Mouse (Mus musculus) CH12.LX (cell line): ENCODE results near the gene Odam. TPM values are rescaled to one million over a fixed set of nuclear protein-coding genes. Genes with fewer than 3 reads are reported as not detected.

ENCODE experiments used
- DNase-seq: peaks from one replicate; pipeline ENCODE4 v3.0.0-alpha.2; 2013; ENCODE audit errors: extremely low read depth
- H3K27ac ChIP-seq: 2 replicates; pipeline ENCODE4 v1.5.1; 2012; ENCODE audit warnings: low read depth, mild to moderate bottlenecking, control low read depth, moderate library complexity; ENCODE audit not compliant: insufficient read depth
- H3K27me3 ChIP-seq: replicated peaks from 2 replicates; pipeline ENCODE3; 2012; ENCODE audit warnings: inconsistent platforms
- H3K36me3 ChIP-seq, 2 experiments: replicated peaks in 1 of 2; 2 replicates each; pipeline versions ENCODE3 to v1.6.1; 2012; ENCODE audit warnings: inconsistent platforms in 1 of 2, low read length in 1 of 2, mild to moderate bottlenecking in 1 of 2, mixed read lengths in 1 of 2, moderate library complexity in 1 of 2; ENCODE audit not compliant: control insufficient read depth in 1 of 2, insufficient read depth in 1 of 2
- H3K4me1 ChIP-seq, 2 experiments: 2 replicates each; pipeline ENCODE4 v1.6.1; 2012; ENCODE audit warnings: inconsistent platforms in 1 of 2, moderate library complexity in 1 of 2; ENCODE audit not compliant: insufficient read depth in 2 of 2, control insufficient read depth in 1 of 2
- H3K4me2 ChIP-seq: 2 replicates; pipeline ENCODE4 v1.6.1; 2012; ENCODE audit warnings: low read depth, mild to moderate bottlenecking, control low read depth; ENCODE audit not compliant: poor library complexity, insufficient read depth, severe bottlenecking
- H3K4me3 ChIP-seq, 3 experiments: fragments of 150-350 bp in 1 of 3; sonication (generic) in 1 of 3; replicated peaks in 1 of 3; 2 replicates each; pipeline versions ENCODE3 to v1.5.1; 2011 to 2012; ENCODE audit warnings: low read depth in 2 of 3, low read length in 2 of 3, mild to moderate bottlenecking in 2 of 3, moderate library complexity in 2 of 3, control low read depth in 1 of 3, improper control_type of control experiment in 1 of 3, inconsistent platforms in 1 of 3, mixed read lengths in 1 of 3; ENCODE audit not compliant: poor library complexity in 1 of 3
- H3K79me2 ChIP-seq: replicated peaks from 2 replicates; pipeline ENCODE4 v1.6.1; 2012; ENCODE audit warnings: mild to moderate bottlenecking, moderate library complexity; ENCODE audit not compliant: control insufficient read depth, poor library complexity, insufficient read depth, severe bottlenecking; ENCODE audit errors: extremely low read depth
- H3K9ac ChIP-seq: 2 replicates; pipeline ENCODE4 v1.6.1; 2012; ENCODE audit warnings: low read depth, mild to moderate bottlenecking, control low read depth, moderate library complexity; ENCODE audit not compliant: insufficient read depth
- H3K9me3 ChIP-seq: replicated peaks from 2 replicates; pipeline ENCODE3; 2012; ENCODE audit warnings: low read length, inconsistent platforms, mixed read lengths
- ETS1 ChIP-seq: conservative IDR thresholded peaks from 2 replicates; pipeline ENCODE4 v1.6.1; 2012; ENCODE audit warnings: low read depth, mild to moderate bottlenecking, inconsistent platforms, low read length, improper control_type of control experiment, moderate library complexity
- IRF4 ChIP-seq: IDR thresholded peaks from 2 replicates; pipeline ENCODE4 v1.6.1; 2014; ENCODE audit warnings: low read depth, mild to moderate bottlenecking, inconsistent platforms, low read length, improper control_type of control experiment
- JUND ChIP-seq: conservative IDR thresholded peaks from 2 replicates; pipeline ENCODE4 v1.6.1; 2011; ENCODE audit warnings: low read depth, low read length, improper control_type of control experiment
- MAFK ChIP-seq: IDR thresholded peaks from 2 replicates; pipeline ENCODE4 v1.6.1; 2011; ENCODE audit warnings: low read length, improper control_type of control experiment; ENCODE audit not compliant: insufficient replicate concordance
- MEF2A ChIP-seq: IDR thresholded peaks from 2 replicates; pipeline ENCODE4 v1.6.1; 2014; ENCODE audit warnings: low read depth, mild to moderate bottlenecking, inconsistent platforms, low read length, improper control_type of control experiment, borderline replicate concordance
- MXI1 ChIP-seq: IDR thresholded peaks from 2 replicates; pipeline ENCODE4 v1.6.1; 2011; ENCODE audit warnings: mild to moderate bottlenecking, low read depth, low read length, improper control_type of control experiment
- NELFE ChIP-seq: IDR thresholded peaks from 2 replicates; pipeline ENCODE4 v1.6.1; 2011; ENCODE audit warnings: low read depth, low read length, improper control_type of control experiment
- NRF1 ChIP-seq: IDR thresholded peaks from 2 replicates; pipeline ENCODE4 v1.6.1; 2014; ENCODE audit warnings: low read depth, mild to moderate bottlenecking, inconsistent platforms, low read length, improper control_type of control experiment, moderate library complexity
- PAX5 ChIP-seq: IDR thresholded peaks from 2 replicates; pipeline ENCODE4 v1.6.1; 2012; ENCODE audit warnings: low read length, inconsistent platforms, mixed read lengths
- RAD21 ChIP-seq: IDR thresholded peaks from 2 replicates; pipeline ENCODE4 v1.6.1; 2011; ENCODE audit warnings: low read depth, mild to moderate bottlenecking, low read length, improper control_type of control experiment, moderate library complexity
- TCF12 ChIP-seq: IDR thresholded peaks from 2 replicates; pipeline ENCODE4 v1.6.1; 2014; ENCODE audit warnings: low read depth, mild to moderate bottlenecking, inconsistent platforms, low read length, improper control_type of control experiment
- UBTF ChIP-seq: IDR thresholded peaks from 2 replicates; pipeline ENCODE4 v1.6.1; 2012; ENCODE audit warnings: low read depth, mild to moderate bottlenecking, inconsistent platforms, low read length, improper control_type of control experiment, moderate library complexity
- USF2 ChIP-seq: conservative IDR thresholded peaks from 2 replicates; pipeline ENCODE4 v1.6.1; 2011; ENCODE audit warnings: low read depth, low read length, improper control_type of control experiment
- ZMIZ1 ChIP-seq: IDR thresholded peaks from 2 replicates; pipeline ENCODE4 v1.6.1; 2012; ENCODE audit warnings: low read depth, mild to moderate bottlenecking, inconsistent platforms, low read length, improper control_type of control experiment
- dilution Hi-C: fragments of 300-500 bp; cut with MboI; formaldehyde crosslinking; loops from 2 replicates; pipeline ENCODE4 v1.14.3; 2020; ENCODE audit warnings: low sequenced_read_pairs; ENCODE audit not compliant: extremely low pct_unique_long_range_greater_than_20kb, extremely low pct_ligation_motif_present
- in situ Hi-C: fragments of 300-500 bp; cut with MboI; formaldehyde crosslinking; loops from 3 replicates; pipeline ENCODE4 v1.14.3; 2019; ENCODE audit warnings: low sequenced_read_pairs, low pct_ligation_motif_present, low pct_unique_long_range_greater_than_20kb, mixed read lengths
- polyA plus RNA-seq: library from polyadenylated mRNA; unstranded; fragments of >175 nt; gene quantifications from 2 replicates; pipeline ENCODE4 v1.2.1, GENCODE M21; 2012; ENCODE audit warnings: low read depth; ENCODE audit not compliant: insufficient read length
- total RNA-seq, 2 experiments: library from RNA; depleted of rRNA; stranded (reverse); fragments of 300-350 nt in 1 of 2; fragments of >200 nt in 1 of 2; gene quantifications; 2 replicates each; pipeline ENCODE4 v1.2.3; 2012 to 2014

Gene Odam
- total RNA-seq (2012; rRNA removed) (not detected in 2 replicates), total RNA-seq (2014; rRNA removed) (not detected in 2 replicates), polyA plus RNA-seq (not detected in 2 replicates)

DNA sequence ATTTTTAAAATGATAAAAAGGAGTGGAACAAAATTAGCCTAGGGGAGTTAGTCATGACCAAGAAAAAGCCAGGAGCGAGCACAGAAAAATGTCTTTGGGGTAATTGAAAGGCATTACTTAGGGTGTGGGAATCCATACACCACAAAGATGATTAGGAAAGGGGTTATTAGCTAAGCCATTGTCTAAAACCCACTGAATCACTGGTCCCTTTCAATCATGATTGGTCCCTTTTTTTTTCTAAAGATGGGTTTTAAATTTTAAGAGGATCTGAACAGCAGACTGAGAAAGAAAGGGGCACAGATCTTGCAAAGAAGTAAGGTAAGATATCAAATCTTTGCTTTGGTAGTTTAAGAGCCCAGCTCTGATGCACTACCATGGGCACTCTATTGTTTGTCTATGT lies at the start of gene Odam:
Odam (plus strand) TSS at position 301 of the 400 bp plus-strand sequence.
- Histone ChIP-seq H3K9ac (no peak within 1 kb of the TSS), H3K36me3 (no peaks in the 10 kb centered on the region), H3K9me3 (no peaks in the 10 kb centered on the region), H3K27me3 (no peaks in the 10 kb centered on the region), H3K4me2 (no peak within 1 kb of the TSS), H3K79me2 (no peaks in the 10 kb centered on the region), H3K4me3 (no peak within 1 kb of the TSS), H3K4me1 (peaks cover 0 to 6% of the 10 kb centered on the region in 2 experiments; a peak in 2 of 4 replicates), H3K27ac (no peak within 1 kb of the TSS)
- in situ Hi-C loops (no loop called here), dilution Hi-C loops (no loop called here)
- no peak for DNase-seq
- no peak for TF ChIP-seq UBTF
- TF ChIP-seq TCF12, result no peak
- TF ChIP-seq JUND, result no peak
- TF ChIP-seq MAFK, result no peak
- no peak for TF ChIP-seq ETS1
- no peak for TF ChIP-seq MXI1
- TF ChIP-seq USF2, result no peak
- TF ChIP-seq NELFE, result no peak

DNA sequence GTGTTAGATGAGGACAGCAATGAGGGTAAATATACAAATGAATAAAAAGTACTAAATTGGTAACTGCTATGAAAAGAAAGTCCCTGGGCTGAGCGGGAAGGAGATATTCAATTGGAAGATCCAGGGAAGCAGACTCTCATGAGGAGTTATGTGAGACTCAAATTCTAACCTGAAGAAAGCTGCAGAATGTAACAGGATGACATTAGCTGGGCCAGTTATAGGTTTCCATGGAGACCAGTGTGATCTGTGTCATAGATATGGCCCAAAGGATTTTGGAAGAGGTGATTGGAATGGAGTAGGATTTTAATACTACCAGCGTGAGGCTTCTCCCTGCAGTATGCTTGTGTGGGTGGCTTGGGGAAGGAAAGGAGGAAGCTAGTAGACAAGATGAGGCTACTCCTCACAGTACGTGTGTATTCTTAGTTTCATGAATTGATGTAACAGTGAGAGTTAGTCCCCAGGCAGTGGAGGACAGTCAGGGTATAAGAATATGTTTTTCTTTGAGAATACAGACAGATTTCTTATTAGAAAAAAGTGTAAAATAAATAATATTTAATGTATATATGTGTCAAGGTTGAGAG lies 29.6 kb upstream of the Odam start:
- no peaks in the 10 kb centered on the region for H3K79me2 ChIP-seq
- H3K4me3 ChIP-seq, result no peak overlapping the region
- TF ChIP-seq RAD21 (no peak), NRF1 (no peak), MEF2A (no peak), ETS1 (no peak), IRF4 (no peak), ZMIZ1 (no peak), PAX5 (no peak), MXI1 (no peak)
- H3K27ac ChIP-seq, result no peak overlapping the region
- no peak overlapping the region for H3K9ac ChIP-seq
- H3K27me3 ChIP-seq, result no peaks in the 10 kb centered on the region
- H3K4me2 ChIP-seq, result no peak overlapping the region
- H3K4me1 ChIP-seq, result no peaks in the 10 kb centered on the region
- no peaks in the 10 kb centered on the region for H3K36me3 ChIP-seq
- in situ Hi-C loops, result no loop called here
- dilution Hi-C loops, result no loop called here
- DNase-seq, result no peak
- H3K9me3 ChIP-seq, result no peaks in the 10 kb centered on the region
